Mouse (Mus musculus): ENCODE measurements around the gene Mybph.

Gene Mybph

GRCm38 (mm10) chr1:134193126-134193525, at the start of gene Mybph:
Gene Mybph (plus strand): TSS chr1:134193448.
- DNase-seq (ENCODE audit: low spot score in 2 of 2) = no peak

GRCm38 (mm10) chr1:134146066-134146465, 47.2 kb upstream of the Mybph start:
- DNase-seq (ENCODE audit: low spot score in 2 of 2) = no peak

GRCm38 (mm10) chr1:134150076-134150475, 43.2 kb upstream of the Mybph start:
- no peak for DNase-seq (ENCODE audit: low spot score in 2 of 2)

GRCm38 (mm10) chr1:134150745-134151144, 42.5 kb upstream of the Mybph start:
- DNase-seq (ENCODE audit: low spot score in 2 of 2) = no peak

- DNase-seq (ENCODE audit: low spot score in 2 of 2) = peak; percentile 64 to 74
These were observed 41.4 kb upstream of the Mybph start for GRCm38 (mm10) chr1:134151655-134152412.

GRCm38 (mm10) chr1:134152626-134153590, 40.3 kb upstream of the Mybph start:
- no peak for DNase-seq (ENCODE audit: low spot score in 2 of 2)

GRCm38 (mm10) chr1:134154121-134154520, 39.1 kb upstream of the Mybph start:
- DNase-seq (ENCODE audit: low spot score in 2 of 2) = no peak

GRCm38 (mm10) chr1:134154655-134155054, 38.6 kb upstream of the Mybph start:
- DNase-seq (ENCODE audit: low spot score in 2 of 2) = no peak

GRCm38 (mm10) chr1:134160404-134160803, 32.8 kb upstream of the Mybph start:
- DNase-seq (ENCODE audit: low spot score in 2 of 2) = no peak

- DNase-seq (ENCODE audit: low spot score in 2 of 2) = no peak
These were observed 31.8 kb upstream of the Mybph start for GRCm38 (mm10) chr1:134161399-134161798.

- DNase-seq (ENCODE audit: low spot score in 2 of 2) = no peak
These were observed 30.6 kb upstream of the Mybph start for GRCm38 (mm10) chr1:134162510-134163225.

- DNase-seq (ENCODE audit: low spot score in 2 of 2) = no peak
These were observed 29.8 kb upstream of the Mybph start for GRCm38 (mm10) chr1:134163476-134163875.

GRCm38 (mm10) chr1:134164454-134164853, 28.8 kb upstream of the Mybph start:
- DNase-seq (ENCODE audit: low spot score in 2 of 2) = no peak

GRCm38 (mm10) chr1:134166547-134166946, 26.7 kb upstream of the Mybph start:
- DNase-seq (ENCODE audit: low spot score in 2 of 2) = no peak

GRCm38 (mm10) chr1:134167416-134168305, 25.6 kb upstream of the Mybph start:
- no peak for DNase-seq (ENCODE audit: low spot score in 2 of 2)

- DNase-seq (ENCODE audit: low spot score in 2 of 2) = no peak
These were observed 24.7 kb upstream of the Mybph start for GRCm38 (mm10) chr1:134168567-134168966.

GRCm38 (mm10) chr1:134168985-134169697, 24.1 kb upstream of the Mybph start:
- DNase-seq (ENCODE audit: low spot score in 2 of 2) = no peak

GRCm38 (mm10) chr1:134173081-134173480, 20.2 kb upstream of the Mybph start:
- no peak for DNase-seq (ENCODE audit: low spot score in 2 of 2)

- DNase-seq (ENCODE audit: low spot score in 2 of 2) = no peak
These were observed 15.3 kb upstream of the Mybph start for GRCm38 (mm10) chr1:134177976-134178375.

GRCm38 (mm10) chr1:134182025-134182424, 11.2 kb upstream of the Mybph start, which contains the start of gene Chil1:
Gene Chil1 (plus strand): TSS chr1:134182176.
- DNase-seq (ENCODE audit: low spot score in 2 of 2) = no peak
